Mouse (Mus musculus) cerebellum, adult 2 months (tissue): Measurements from ENCODE around the gene Erv3.

Source experiments
- CTCF ChIP-seq: fragments of 200-500 bp; IDR thresholded peaks from 2 replicates; pipeline ENCODE4 v1.5.1; 2011; ENCODE audit warnings: low read depth, mild to moderate bottlenecking, control low read depth, low read length, moderate library complexity, borderline replicate concordance; ENCODE audit not compliant: insufficient read depth
- POLR2A ChIP-seq: fragments of 200-500 bp; IDR thresholded peaks from 2 replicates; pipeline ENCODE4 v1.6.1; 2011; ENCODE audit warnings: low read length, control low read depth, borderline replicate concordance; ENCODE audit not compliant: insufficient read depth

GRCm38 (mm10) chr2:131857838-131858237 is 1.7 kb downstream of the Erv3 start:
- TF ChIP-seq CTCF (no peak), POLR2A (no peak)
